Mouse (Mus musculus) intestine, postnatal 0 days (tissue): ENCODE results near the gene Phc2. TPM values are rescaled to one million over a fixed set of nuclear protein-coding genes. Genes with fewer than 3 reads are reported as not detected.
A peak's percentile ranks its signal among the peaks of the same experiment; 100 is the strongest.
"Not testable (repeated sequence)": the region's sequence is repeated elsewhere in the genome, so short reads cannot be mapped to it uniquely, and the experiment has no call there.

ENCODE experiments used
- ATAC-seq: fragments of 200-750 bp; cut with Nextera tagmentation; 2 replicates; pipeline ENCODE4 v1.8.0; 2017; ENCODE audit warnings: mild to moderate bottlenecking, moderate TSS enrichment, moderate library complexity
- H3K27ac ChIP-seq: fragments of 300-500 bp; sonication (generic); 2 replicates; pipeline ENCODE4 v1.5.1; 2014; ENCODE audit warnings: mild to moderate bottlenecking, low read depth, low read length, moderate library complexity
- H3K27me3 ChIP-seq: fragments of 300-500 bp; sonication (generic); replicated peaks from 2 replicates; pipeline ENCODE4 v1.6.1; 2014; ENCODE audit warnings: low read length, mixed read lengths; ENCODE audit not compliant: control insufficient read depth, insufficient read depth
- H3K36me3 ChIP-seq: fragments of 300-500 bp; sonication (generic); 2 replicates; pipeline ENCODE4 v1.6.1; 2014; ENCODE audit warnings: mild to moderate bottlenecking, moderate library complexity; ENCODE audit not compliant: control insufficient read depth, insufficient read depth
- H3K4me1 ChIP-seq: fragments of 300-500 bp; sonication (generic); replicated peaks from 2 replicates; pipeline ENCODE4 v1.6.1; 2014; ENCODE audit warnings: antibody characterized with exemption, low read length, mixed read lengths; ENCODE audit not compliant: control insufficient read depth, insufficient read depth
- H3K4me2 ChIP-seq: fragments of 300-500 bp; sonication (generic); replicated peaks from 2 replicates; pipeline ENCODE4 v1.6.1; 2014; ENCODE audit warnings: low read depth, mild to moderate bottlenecking, moderate library complexity
- H3K4me3 ChIP-seq: fragments of 300-500 bp; sonication (generic); 2 replicates; pipeline ENCODE4 v1.5.1; 2014; ENCODE audit warnings: low read depth, low read length
- H3K9ac ChIP-seq: fragments of 300-500 bp; sonication (generic); 2 replicates; pipeline ENCODE4 v1.6.1; 2014; ENCODE audit warnings: mild to moderate bottlenecking, low read depth, low read length
- H3K9me3 ChIP-seq: fragments of 300-500 bp; sonication (generic); 2 replicates; pipeline ENCODE4 v1.6.1; 2016; ENCODE audit warnings: mixed run types; ENCODE audit not compliant: control insufficient read depth
- CTCF ChIP-seq: sonication (generic); IDR thresholded peaks from 2 replicates; pipeline ENCODE4 v1.5.1; 2016; ENCODE audit warnings: low read depth, mild to moderate bottlenecking, control low read depth, antibody characterized with exemption, moderate library complexity
- WGBS: fragments of 180-500 bp; shearing (Covaris S2); extraction: QIAGEN DNeasy Blood & Tissue Kit; methylation state at CpG from one replicate; pipeline ENCODE4 v1.1.7; 2014; 5-methylcytosine and 5-hydroxymethylcytosine counted together
- polyA plus RNA-seq: library from polyadenylated mRNA; unstranded; fragments of >200 nt; fragmentation: Nextera tagmentation; extraction: Ambion mirVana; gene quantifications from 2 replicates; pipeline ENCODE4 v1.2.1, GENCODE M21; 2015

Gene Phc2
- 22.9 and 25.4 TPM in 2 replicates for polyA plus RNA-seq

DNA sequence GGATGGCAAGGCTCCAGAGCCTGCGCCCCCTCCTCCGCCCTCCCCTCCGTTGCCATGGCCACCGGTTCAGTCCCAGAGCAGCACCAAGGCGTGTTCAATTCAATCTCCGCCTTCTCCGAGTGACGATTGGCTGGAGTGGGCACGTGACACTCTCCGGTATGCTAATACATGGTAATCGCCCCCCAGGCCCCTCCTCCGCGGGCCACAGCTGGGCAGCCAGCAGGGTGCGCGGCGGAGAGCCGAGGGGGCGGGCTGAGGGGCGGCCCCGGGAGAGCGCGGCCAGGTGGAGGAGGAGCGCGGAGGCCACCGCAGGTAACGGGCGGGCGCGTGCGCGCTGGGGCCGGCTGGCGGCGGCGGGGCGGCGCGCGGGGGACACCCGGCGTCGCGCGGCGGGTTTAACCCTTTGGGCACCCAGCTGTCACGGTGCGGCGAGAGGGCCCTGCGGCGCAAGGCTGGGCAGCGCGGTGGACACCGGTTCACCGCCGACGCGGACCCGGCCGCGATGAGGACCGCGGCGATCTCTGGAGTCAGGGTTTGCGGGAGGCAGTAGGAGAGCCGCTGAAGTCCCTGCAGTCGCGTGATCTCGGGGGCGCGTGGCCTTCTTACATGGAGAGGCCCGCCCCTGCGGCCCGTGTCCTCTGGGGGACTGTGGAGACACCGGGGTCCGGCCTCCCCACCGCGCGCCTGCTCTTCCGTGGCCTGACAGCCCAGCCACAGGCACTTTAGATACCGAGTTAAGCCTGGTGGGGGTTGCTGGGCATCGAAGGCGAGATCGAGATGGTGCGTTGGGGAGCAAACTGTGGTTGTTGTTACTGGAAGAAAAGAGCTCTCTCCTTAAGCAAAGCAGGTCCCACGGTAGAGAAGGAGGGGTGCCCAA lies at the start of gene Phc2:
Phc2 (plus strand) TSS at position 198 of the 877 bp plus-strand sequence.
- no peaks in the 10 kb centered on the region; the same call in 1 of the 2 replicates for H3K4me1 ChIP-seq
- under 1% methylated on average over 85 of the region's 85 CpGs for WGBS
- TF ChIP-seq CTCF, result peak; percentile 71
- H3K27me3 ChIP-seq, result no peaks in the 10 kb centered on the region
- peak within 1 kb of the TSS; percentile 73 for H3K4me3 ChIP-seq
- H3K36me3 ChIP-seq, result no peaks in the 10 kb centered on the region
- H3K9me3 ChIP-seq, result no peaks in the 10 kb centered on the region
- peak; percentile 99 for ATAC-seq
- peak within 1 kb of the TSS; percentile 76 for H3K27ac ChIP-seq
- H3K9ac ChIP-seq, result peak within 1 kb of the TSS; percentile 79
- H3K4me2 ChIP-seq, result peak within 1 kb of the TSS; percentile 98

DNA sequence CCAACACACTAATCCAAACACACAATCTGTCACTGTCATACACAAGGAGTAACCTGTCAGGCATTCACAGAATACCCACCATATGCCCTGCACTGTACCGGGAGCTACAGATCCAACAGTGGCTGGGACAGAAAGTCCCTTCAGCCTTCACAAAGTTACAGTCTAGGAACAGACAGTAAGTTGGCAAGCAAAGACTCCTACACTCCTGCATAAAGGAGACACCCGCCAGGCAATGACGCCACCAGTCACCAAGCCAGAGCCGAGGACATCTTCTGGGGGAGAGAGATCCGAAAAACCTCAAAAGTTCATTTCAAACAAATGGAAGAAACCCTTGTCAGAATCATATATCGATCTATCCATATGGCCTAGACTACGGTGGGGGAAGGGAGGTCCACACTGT lies 47.9 kb upstream of the Phc2 start:
- no peak for TF ChIP-seq CTCF
- no peak for ATAC-seq
- WGBS, result 96% methylated on average over 7 of the region's 7 CpGs
- peaks cover 10% of the 10 kb centered on the region; the same call in 1 of the 2 replicates for H3K36me3 ChIP-seq
- H3K4me2 ChIP-seq, result no peak overlapping the region
- H3K27me3 ChIP-seq, result no peaks in the 10 kb centered on the region
- no peak overlapping the region for H3K9ac ChIP-seq
- no peaks in the 10 kb centered on the region for H3K4me1 ChIP-seq
- H3K4me3 ChIP-seq, result no peak overlapping the region
- no peak overlapping the region for H3K27ac ChIP-seq
- no peaks in the 10 kb centered on the region for H3K9me3 ChIP-seq

DNA sequence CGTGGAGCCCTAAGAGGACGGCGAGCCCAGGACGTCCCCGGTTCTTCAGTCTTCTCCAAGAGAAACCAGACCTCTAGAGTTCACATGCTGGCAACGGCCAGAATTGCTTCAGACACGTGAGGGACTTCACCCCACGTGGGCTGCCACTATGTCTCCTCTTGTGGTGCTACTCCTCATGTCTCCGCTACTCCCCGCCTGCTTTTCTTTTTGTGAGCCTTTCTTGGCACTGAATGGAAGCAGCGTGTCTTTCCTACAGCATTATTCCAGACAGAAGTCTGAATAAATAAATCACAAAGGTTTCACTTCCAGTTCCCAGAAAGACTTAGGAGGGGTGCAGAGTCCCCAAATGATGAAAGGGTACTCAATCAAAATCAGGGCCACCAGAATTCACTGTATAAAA lies 46.8 kb upstream of the Phc2 start:
- Histone ChIP-seq H3K4me1 (no peaks in the 10 kb centered on the region), H3K27me3 (no peaks in the 10 kb centered on the region), H3K9ac (no peak overlapping the region), H3K36me3 (peaks cover 10% of the 10 kb centered on the region; the same call in 1 of the 2 replicates), H3K4me2 (no peak overlapping the region), H3K9me3 (no peaks in the 10 kb centered on the region), H3K4me3 (no peak overlapping the region), H3K27ac (no peak overlapping the region)
- 72% methylated on average over 11 of the region's 11 CpGs for WGBS
- ATAC-seq, result no peak
- TF ChIP-seq CTCF, result no peak

DNA sequence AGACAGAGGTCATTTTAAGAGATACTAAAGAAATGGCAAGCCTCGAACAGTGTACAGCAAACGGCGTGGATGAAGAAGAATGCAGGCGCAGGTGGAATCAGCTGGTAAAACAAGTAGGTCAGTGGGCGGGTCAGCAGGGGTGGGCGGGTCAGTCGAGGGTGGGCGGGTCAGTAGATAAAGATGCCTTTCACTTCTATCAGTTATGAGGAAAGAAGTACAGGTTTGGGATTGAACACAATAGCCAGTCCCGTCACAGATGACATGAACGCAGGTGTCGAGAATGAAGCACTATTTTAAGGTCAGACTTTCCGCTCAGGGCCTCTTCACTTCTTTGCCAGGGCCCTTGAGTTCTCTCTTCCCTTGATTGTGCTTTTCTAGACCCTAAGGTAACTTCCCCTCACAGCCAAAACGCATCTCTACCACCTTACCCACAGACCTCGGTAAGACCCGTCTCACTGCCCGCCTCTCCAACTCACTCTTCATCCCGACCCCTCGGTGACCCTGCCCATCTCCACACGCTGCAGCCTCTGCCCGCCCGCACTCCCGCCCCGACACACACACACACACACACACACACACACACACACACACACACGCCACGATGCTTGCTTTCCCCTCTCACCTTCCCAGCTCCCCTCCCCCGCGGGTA lies 45.1 kb upstream of the Phc2 start:
- Histone ChIP-seq H3K4me3 (peak overlapping the region; percentile 64), H3K27ac (no peak overlapping the region), H3K4me2 (peak overlapping the region; percentile 85), H3K9me3 (no peaks in the 10 kb centered on the region), H3K27me3 (no peaks in the 10 kb centered on the region), H3K9ac (0 out of 2 replicates have a peak overlapping the region, but pooled peaks have one; percentile 13), H3K4me1 (no peaks in the 10 kb centered on the region), H3K36me3 (peaks cover 2% of the 10 kb centered on the region; the same call in 1 of the 2 replicates)
- no peak for TF ChIP-seq CTCF
- 2% methylated on average over 24 of the region's 27 CpGs for WGBS
- peak; percentile 3; the same call in 1 of the 2 replicates for ATAC-seq

DNA sequence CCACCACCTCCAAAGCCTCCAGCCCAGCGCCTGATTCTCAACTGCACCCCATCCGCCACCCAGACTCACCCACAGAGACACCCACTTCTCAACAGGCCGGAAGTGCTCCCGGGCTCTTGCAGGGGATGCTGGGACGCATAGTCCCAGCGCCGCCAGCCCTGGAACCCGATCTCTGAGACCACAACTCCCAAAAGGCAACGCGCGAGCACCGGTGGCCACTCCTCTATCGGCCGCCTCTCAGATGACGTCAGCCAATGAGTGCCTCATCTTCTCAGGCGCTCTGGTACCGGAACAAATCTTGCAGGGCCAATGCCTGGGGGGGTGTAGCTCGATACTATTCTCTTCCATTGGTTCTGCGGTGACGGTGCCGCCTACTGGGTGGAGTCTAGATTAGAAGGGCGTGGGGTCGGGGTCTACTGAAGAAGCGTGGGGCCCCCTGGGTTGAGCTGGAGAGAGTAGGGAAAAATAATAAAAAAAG lies 44.5 kb upstream of the Phc2 start, which contains the start of gene Zscan20:
Zscan20 (minus strand) TSS at position 174 of the 478 bp plus-strand sequence.
- under 1% methylated on average over 24 of the region's 24 CpGs for WGBS
- peak; percentile 43 for TF ChIP-seq CTCF
- Histone ChIP-seq H3K4me3 (peak within 1 kb of the TSS; percentile 64), H3K27me3 (no peaks in the 10 kb centered on the region), H3K9ac (peak within 1 kb of the TSS; percentile 28; the same call in 1 of the 2 replicates), H3K36me3 (no peaks in the 10 kb centered on the region), H3K4me2 (peak within 1 kb of the TSS; percentile 85), H3K4me1 (no peaks in the 10 kb centered on the region), H3K27ac (no peak within 1 kb of the TSS), H3K9me3 (no peaks in the 10 kb centered on the region)
- peak; percentile 97 for ATAC-seq

DNA sequence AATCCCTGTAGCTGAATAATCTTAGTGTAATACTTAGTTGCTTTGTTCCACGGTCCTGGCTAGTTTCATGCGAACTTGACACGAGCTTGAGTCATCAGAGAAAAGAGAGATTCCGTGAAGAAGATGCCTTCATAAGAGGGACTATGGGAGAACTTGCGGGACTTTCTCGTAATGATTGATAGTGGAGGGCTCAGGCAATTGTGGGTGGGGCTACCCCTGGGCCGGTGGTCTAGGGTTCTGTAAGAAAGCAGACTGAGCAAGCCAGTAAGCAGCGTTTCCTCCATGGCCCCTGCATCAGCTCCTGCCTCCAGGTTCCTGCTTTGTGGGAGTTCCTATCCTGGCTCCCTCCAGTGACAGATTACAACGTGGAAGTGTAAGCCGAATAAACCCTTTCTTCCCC lies 43.8 kb upstream of the Phc2 start:
- H3K36me3 ChIP-seq, result no peaks in the 10 kb centered on the region
- H3K4me3 ChIP-seq, result peak overlapping the region; percentile 64; the same call in 1 of the 2 replicates
- no peak overlapping the region for H3K9ac ChIP-seq
- H3K27me3 ChIP-seq, result no peaks in the 10 kb centered on the region
- H3K4me1 ChIP-seq, result no peaks in the 10 kb centered on the region
- WGBS, result 18% methylated on average over 10 of the region's 10 CpGs
- no peaks in the 10 kb centered on the region for H3K9me3 ChIP-seq
- TF ChIP-seq CTCF, result no peak
- no peak for ATAC-seq
- H3K27ac ChIP-seq, result no peak overlapping the region
- H3K4me2 ChIP-seq, result peak overlapping the region; percentile 85

DNA sequence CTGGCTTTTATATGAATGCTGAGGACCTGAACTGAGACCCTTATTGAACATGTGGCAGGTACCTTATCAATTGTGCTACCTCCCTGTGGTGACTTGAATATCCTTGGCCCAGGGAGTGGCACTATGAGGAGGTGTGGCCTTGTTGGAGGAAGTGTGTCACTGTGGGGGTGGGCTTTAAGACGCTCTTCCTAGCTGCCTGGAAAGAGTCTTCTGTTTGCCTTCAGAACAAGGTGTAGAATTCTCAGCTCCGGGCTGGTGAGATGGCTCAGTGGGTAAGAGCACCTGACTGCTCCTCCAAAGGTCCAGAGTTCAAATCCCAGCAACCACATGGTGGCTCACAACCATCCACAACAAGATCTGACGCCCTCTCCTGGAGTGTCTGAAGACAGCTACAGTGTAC lies 42.8 kb upstream of the Phc2 start:
- H3K4me2 ChIP-seq, ATAC-seq, H3K9me3 ChIP-seq, H3K36me3 ChIP-seq, H3K27me3 ChIP-seq, H3K4me3 ChIP-seq, H3K9ac ChIP-seq, H3K4me1 ChIP-seq, H3K27ac ChIP-seq: not testable (repeated sequence)
- 76% methylated on average over 3 of the region's 3 CpGs for WGBS
